Mouse (Mus musculus): ENCODE data around the gene Sbno2. TPM values are rescaled to one million over a fixed set of nuclear protein-coding genes. Genes with fewer than 3 reads are reported as not detected.

Sbno2 gene
- polyA plus RNA-seq, 1 experiment, result 25.4 TPM

GRCm38 (mm10) chr10:80092690-80093089 is 12.7 kb downstream of the Sbno2 start:
- Histone ChIP-seq H3K27ac (ENCODE audit: insufficient read depth, low read length) (no peak overlapping the region), H3K27me3 (ENCODE audit: control insufficient read depth, insufficient read depth, low read length) (no peaks in the 10 kb centered on the region), H3K4me3 (replicated peaks; ENCODE audit: insufficient read depth, low read depth, low read length) (no peak overlapping the region), H3K4me1 (ENCODE audit: control insufficient read depth, insufficient read depth, low read length) (peaks cover 12% of the 10 kb centered on the region)
- TF ChIP-seq POLR2A (IDR thresholded peaks at IDR 0.05; ENCODE audit: borderline replicate concordance, insufficient read depth, low read length), result no peak
- no peak for TF ChIP-seq CTCF (IDR thresholded peaks at IDR 0.05; ENCODE audit: borderline replicate concordance, insufficient read depth, low read depth, low read length)
- 72% methylated on average over 5 of the region's 5 CpGs for WGBS
- DNase-seq, result no peak

GRCm38 (mm10) chr10:80091527-80091926 is 13.8 kb downstream of the Sbno2 start:
- WGBS, result 41% methylated on average over 6 of the region's 6 CpGs
- Histone ChIP-seq H3K4me1 (ENCODE audit: control insufficient read depth, insufficient read depth, low read length) (peaks cover 21% of the 10 kb centered on the region), H3K27ac (ENCODE audit: insufficient read depth, low read length) (no peak overlapping the region), H3K4me3 (replicated peaks; ENCODE audit: insufficient read depth, low read depth, low read length) (no peak overlapping the region), H3K27me3 (ENCODE audit: control insufficient read depth, insufficient read depth, low read length) (no peaks in the 10 kb centered on the region)
- no peak for DNase-seq
- TF ChIP-seq POLR2A (IDR thresholded peaks at IDR 0.05; ENCODE audit: borderline replicate concordance, insufficient read depth, low read length) (no peak), CTCF (IDR thresholded peaks at IDR 0.05; ENCODE audit: borderline replicate concordance, insufficient read depth, low read depth, low read length) (no peak)

- 48% methylated on average over 4 of the region's 4 CpGs for WGBS
- Histone ChIP-seq H3K27me3 (ENCODE audit: control insufficient read depth, insufficient read depth, low read length) (no peaks in the 10 kb centered on the region), H3K27ac (ENCODE audit: insufficient read depth, low read length) (no peak overlapping the region), H3K4me3 (replicated peaks; ENCODE audit: insufficient read depth, low read depth, low read length) (no peak overlapping the region), H3K4me1 (ENCODE audit: control insufficient read depth, insufficient read depth, low read length) (peaks cover 29% of the 10 kb centered on the region)
- no peak for DNase-seq
- TF ChIP-seq POLR2A (IDR thresholded peaks at IDR 0.05; ENCODE audit: borderline replicate concordance, insufficient read depth, low read length) (no peak), CTCF (IDR thresholded peaks at IDR 0.05; ENCODE audit: borderline replicate concordance, insufficient read depth, low read depth, low read length) (0 out of 2 replicates have a peak, but pooled peaks have one; percentile 19)
Observed at GRCm38 (mm10) chr10:80089146-80089545, 16.2 kb downstream of the Sbno2 start.

GRCm38 (mm10) chr10:80087483-80087882 is 17.9 kb downstream of the Sbno2 start:
- Histone ChIP-seq H3K27ac (ENCODE audit: insufficient read depth, low read length) (no peak overlapping the region), H3K4me1 (ENCODE audit: control insufficient read depth, insufficient read depth, low read length) (peaks cover 26% of the 10 kb centered on the region), H3K27me3 (ENCODE audit: control insufficient read depth, insufficient read depth, low read length) (no peaks in the 10 kb centered on the region), H3K4me3 (replicated peaks; ENCODE audit: insufficient read depth, low read depth, low read length) (no peak overlapping the region)
- DNase-seq, result no peak
- TF ChIP-seq CTCF (IDR thresholded peaks at IDR 0.05; ENCODE audit: borderline replicate concordance, insufficient read depth, low read depth, low read length), result no peak
- TF ChIP-seq POLR2A (IDR thresholded peaks at IDR 0.05; ENCODE audit: borderline replicate concordance, insufficient read depth, low read length), result no peak
- WGBS, result 95% methylated on average over 8 of the region's 8 CpGs

- no peak overlapping the region for H3K4me3 ChIP-seq (replicated peaks; ENCODE audit: insufficient read depth, low read depth, low read length)
- 27% methylated on average over 3 of the region's 3 CpGs for WGBS
- peak in 1 of 2 experiments; percentile 47 for DNase-seq
- peaks cover 26% of the 10 kb centered on the region for H3K4me1 ChIP-seq (ENCODE audit: control insufficient read depth, insufficient read depth, low read length)
- H3K27me3 ChIP-seq (ENCODE audit: control insufficient read depth, insufficient read depth, low read length), result no peaks in the 10 kb centered on the region
- no peak for TF ChIP-seq POLR2A (IDR thresholded peaks at IDR 0.05; ENCODE audit: borderline replicate concordance, insufficient read depth, low read length)
- TF ChIP-seq CTCF (IDR thresholded peaks at IDR 0.05; ENCODE audit: borderline replicate concordance, insufficient read depth, low read depth, low read length), result no peak
- no peak overlapping the region for H3K27ac ChIP-seq (ENCODE audit: insufficient read depth, low read length)
Observed at GRCm38 (mm10) chr10:80086847-80087246, 18.5 kb downstream of the Sbno2 start.

GRCm38 (mm10) chr10:80084817-80085487 is 20.4 kb downstream of the Sbno2 start:
- Histone ChIP-seq H3K27ac (ENCODE audit: insufficient read depth, low read length) (no peak overlapping the region), H3K4me3 (replicated peaks; ENCODE audit: insufficient read depth, low read depth, low read length) (no peak overlapping the region), H3K4me1 (ENCODE audit: control insufficient read depth, insufficient read depth, low read length) (peaks cover 26% of the 10 kb centered on the region), H3K27me3 (ENCODE audit: control insufficient read depth, insufficient read depth, low read length) (no peaks in the 10 kb centered on the region)
- TF ChIP-seq CTCF (IDR thresholded peaks at IDR 0.05; ENCODE audit: borderline replicate concordance, insufficient read depth, low read depth, low read length), result no peak
- no peak for TF ChIP-seq POLR2A (IDR thresholded peaks at IDR 0.05; ENCODE audit: borderline replicate concordance, insufficient read depth, low read length)
- peak; percentile 55 to 60 for DNase-seq
- WGBS, result 21% methylated on average over 9 of the region's 9 CpGs

- no peak overlapping the region for H3K27ac ChIP-seq (ENCODE audit: insufficient read depth, low read length)
- no peak for DNase-seq
- TF ChIP-seq CTCF (IDR thresholded peaks at IDR 0.05; ENCODE audit: borderline replicate concordance, insufficient read depth, low read depth, low read length) (no peak), POLR2A (IDR thresholded peaks at IDR 0.05; ENCODE audit: borderline replicate concordance, insufficient read depth, low read length) (no peak)
- H3K4me1 ChIP-seq (ENCODE audit: control insufficient read depth, insufficient read depth, low read length), result peaks cover 12% of the 10 kb centered on the region
- no peak overlapping the region for H3K4me3 ChIP-seq (replicated peaks; ENCODE audit: insufficient read depth, low read depth, low read length)
- H3K27me3 ChIP-seq (ENCODE audit: control insufficient read depth, insufficient read depth, low read length), result no peaks in the 10 kb centered on the region
- WGBS, result 86% methylated on average over 3 of the region's 3 CpGs
Observed at GRCm38 (mm10) chr10:80081075-80081474, 24.3 kb downstream of the Sbno2 start.

- 82% methylated on average over 16 of the region's 16 CpGs for WGBS
- no peak for DNase-seq
Observed at GRCm38 (mm10) chr10:80080396-80081070, 24.8 kb downstream of the Sbno2 start.

More at GRCm38 (mm10) chr10:80080396-80081070, 24.8 kb downstream of the Sbno2 start:
- Histone ChIP-seq H3K4me1 (ENCODE audit: control insufficient read depth, insufficient read depth, low read length) (peaks cover 16% of the 10 kb centered on the region), H3K4me3 (replicated peaks; ENCODE audit: insufficient read depth, low read depth, low read length) (no peak overlapping the region), H3K27me3 (ENCODE audit: control insufficient read depth, insufficient read depth, low read length) (no peaks in the 10 kb centered on the region), H3K27ac (ENCODE audit: insufficient read depth, low read length) (no peak overlapping the region)
- TF ChIP-seq CTCF (IDR thresholded peaks at IDR 0.05; ENCODE audit: borderline replicate concordance, insufficient read depth, low read depth, low read length) (no peak), POLR2A (IDR thresholded peaks at IDR 0.05; ENCODE audit: borderline replicate concordance, insufficient read depth, low read length) (no peak)
